Mouse (Mus musculus): ENCODE results near the gene Slc16a4. TPM values are rescaled to one million over a fixed set of nuclear protein-coding genes. Genes with fewer than 3 reads are reported as not detected.
"Not testable (repeated sequence)": the region's sequence is repeated elsewhere in the genome, so short reads cannot be mapped to it uniquely, and the experiment has no call there.

Gene Slc16a4
- total RNA-seq, 2 experiments from 2014 or later = 0.86 to 1.1 TPM

- DNase-seq = no peak
Observed at GRCm38 (mm10) chr3:107295672-107296360, 4.8 kb downstream of the Slc16a4 start.

GRCm38 (mm10) chr3:107296917-107297316, 5.9 kb downstream of the Slc16a4 start:
- not testable (repeated sequence) for DNase-seq

- DNase-seq = no peak
Observed at GRCm38 (mm10) chr3:107317338-107317737, 26.3 kb downstream of the Slc16a4 start.

- DNase-seq = no peak
Observed at GRCm38 (mm10) chr3:107321141-107321540, 30.1 kb downstream of the Slc16a4 start.

- no peak for DNase-seq
Observed at GRCm38 (mm10) chr3:107321776-107322175, 30.7 kb downstream of the Slc16a4 start.

GRCm38 (mm10) chr3:107326442-107326841, 35.4 kb downstream of the Slc16a4 start:
- no peak for DNase-seq

- peak in 1 of 2 experiments; percentile 6 for DNase-seq
Observed at GRCm38 (mm10) chr3:107330503-107331424, 39.7 kb downstream of the Slc16a4 start.

- DNase-seq = no peak
Observed at GRCm38 (mm10) chr3:107331746-107332126, 40.7 kb downstream of the Slc16a4 start.

GRCm38 (mm10) chr3:107332127-107332959, 41.3 kb downstream of the Slc16a4 start:
- peak; percentile 26 to 71 for DNase-seq

GRCm38 (mm10) chr3:107332960-107333380, 41.9 kb downstream of the Slc16a4 start:
- peak; percentile 95 to 96 for DNase-seq

- DNase-seq = peak; percentile 94 to 95
Observed at GRCm38 (mm10) chr3:107333381-107334201, 42.6 kb downstream of the Slc16a4 start, which contains the start of gene Rbm15. TSS of gene Rbm15 (minus strand) at chr3:107333673.

- DNase-seq = no peak
Observed at GRCm38 (mm10) chr3:107334202-107334934, 43.3 kb downstream of the Slc16a4 start.

GRCm38 (mm10) chr3:107343971-107344370, 52.9 kb downstream of the Slc16a4 start:
- DNase-seq = no peak

GRCm38 (mm10) chr3:107345033-107345725, 54.1 kb downstream of the Slc16a4 start:
- no peak for DNase-seq

GRCm38 (mm10) chr3:107349006-107349405, 58.0 kb downstream of the Slc16a4 start:
- no peak for DNase-seq

- DNase-seq = no peak
Observed at GRCm38 (mm10) chr3:107351706-107352105, 60.7 kb downstream of the Slc16a4 start.

GRCm38 (mm10) chr3:107355618-107356260, 64.7 kb downstream of the Slc16a4 start:
- no peak for DNase-seq

GRCm38 (mm10) chr3:107356964-107357441, 66.0 kb downstream of the Slc16a4 start:
- peak; percentile 81 to 85 for DNase-seq

GRCm38 (mm10) chr3:107357700-107358234, 66.7 kb downstream of the Slc16a4 start:
- no peak for DNase-seq

All from layer of hippocampus, postnatal 36 days (tissue).